Mouse (Mus musculus): ENCODE results near the gene Aatf.

DNA sequence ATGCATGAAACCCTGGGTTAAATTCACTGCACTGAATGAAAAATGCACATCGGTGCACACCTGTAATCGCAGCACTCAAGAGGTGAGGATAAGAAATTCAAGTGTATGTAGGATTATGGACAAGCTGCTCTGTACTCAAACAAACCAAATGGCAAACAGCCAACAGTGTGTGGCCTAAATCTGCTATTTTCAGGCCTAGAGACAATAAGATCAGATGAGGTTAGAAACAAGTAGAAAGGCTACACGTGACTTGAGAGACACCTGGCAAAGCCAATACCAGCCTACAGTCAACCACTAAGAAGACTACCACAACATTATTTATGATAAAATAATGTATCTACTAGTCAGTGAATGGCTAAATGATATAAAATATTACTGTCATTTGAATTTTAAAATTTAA, 72.9 kb downstream of the Aatf start:
- no peak for TF ChIP-seq POLR2A (IDR thresholded peaks at IDR 0.05; ENCODE audit: low read depth, low read length)
- no peak for TF ChIP-seq CTCF (IDR thresholded peaks at IDR 0.05; ENCODE audit: extremely low read depth, insufficient read length, insufficient replicate concordance, low read depth, low read length)
